Mouse (Mus musculus) lung, postnatal 25 days (tissue): ENCODE results near the gene Tagln.
A peak's percentile ranks its signal among the peaks of the same experiment; 100 is the strongest.

ENCODE experiments used
- DNase-seq: peaks from one replicate; pipeline ENCODE4 v3.0.0; 2022; ENCODE audit warnings: low spot score

Tagln gene

DNA sequence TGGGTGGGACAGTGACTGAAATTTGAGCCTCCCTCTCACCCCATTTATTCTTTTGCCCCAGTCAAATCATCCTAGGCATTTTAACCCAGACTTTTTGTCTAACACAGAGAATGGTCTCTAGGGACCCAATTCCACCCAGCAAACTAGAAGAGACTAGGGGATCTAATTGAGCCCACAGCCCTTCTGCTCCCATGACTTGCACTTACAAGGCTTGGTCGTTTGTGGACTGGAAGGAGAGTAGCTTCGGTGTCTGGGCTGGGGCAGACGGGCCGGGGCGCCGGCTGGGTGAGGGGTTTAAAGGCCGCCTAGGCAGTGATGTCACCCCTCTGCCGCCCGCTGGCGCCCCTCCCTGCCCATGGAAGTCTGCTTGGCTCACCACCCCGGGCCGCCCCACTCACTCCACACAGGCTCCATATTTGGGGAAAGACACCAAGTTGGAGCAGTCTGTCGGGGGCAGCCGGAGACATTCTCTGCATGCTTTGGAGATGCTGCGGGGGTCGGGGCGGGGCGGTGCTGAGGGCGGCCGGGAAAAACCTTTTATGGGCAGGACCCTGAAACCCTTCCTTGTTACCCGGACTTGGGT is at the start of gene Tagln:
TSS of gene Tagln (minus strand) at position 431 of the 583 bp plus-strand sequence.
- DNase-seq: no peak

DNA sequence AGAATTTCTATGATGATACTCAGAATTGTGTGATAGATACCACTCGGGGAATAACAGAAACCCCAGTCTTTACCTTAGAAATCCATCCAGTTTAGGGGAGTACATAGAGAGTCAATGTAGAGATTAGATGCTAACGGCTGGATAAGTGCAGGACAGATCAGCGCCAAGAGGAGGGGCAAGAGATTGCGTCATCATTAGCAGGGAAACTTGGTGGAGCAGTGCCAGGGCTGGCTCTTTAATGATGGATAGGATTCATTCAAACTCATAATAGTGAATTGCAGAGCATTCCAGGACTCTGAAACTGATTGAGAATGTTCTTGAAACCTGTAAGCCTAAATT is 49.3 kb upstream of the Tagln start:
- DNase-seq: peak; percentile 66

DNA sequence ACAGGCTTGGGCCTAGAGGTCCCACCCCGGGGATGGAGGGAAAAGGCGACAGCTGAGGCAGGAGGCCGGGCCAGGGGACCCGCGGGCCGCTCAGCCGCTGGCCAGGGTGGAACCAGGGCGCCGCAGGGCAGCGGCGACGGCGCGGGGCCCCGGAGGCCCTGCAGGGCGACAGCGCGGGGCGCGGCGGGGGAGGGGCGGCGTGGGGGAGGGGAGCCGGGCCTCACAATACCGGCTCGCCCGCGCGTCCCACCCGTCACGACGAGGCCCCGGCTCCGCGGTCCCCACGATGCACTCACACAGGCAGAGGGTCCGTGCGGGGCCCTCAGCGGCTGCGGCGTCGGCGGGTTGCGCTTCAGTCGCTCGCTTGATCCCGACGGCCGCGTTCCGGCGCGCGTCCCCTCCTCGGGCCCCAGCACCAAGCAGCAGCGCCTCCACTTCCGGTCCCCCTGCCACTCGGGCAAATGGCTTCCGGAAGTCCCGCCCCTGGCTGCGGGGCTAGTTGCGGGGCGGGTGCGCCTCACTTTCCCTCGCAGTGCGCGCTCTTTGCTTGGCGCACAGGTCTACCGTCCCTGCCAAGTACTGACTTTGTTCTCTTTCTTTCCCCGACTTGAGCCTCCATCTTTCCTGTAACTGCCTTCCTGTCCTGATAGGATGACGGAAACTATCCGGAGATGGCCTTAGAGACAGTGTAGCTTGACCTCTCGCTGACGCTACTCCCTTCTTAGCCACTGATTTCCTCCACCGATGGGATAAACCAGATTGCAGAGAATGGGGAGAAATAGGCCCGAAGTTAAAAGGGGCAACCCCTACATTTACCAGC is 48.8 kb upstream of the Tagln start:
- DNase-seq: peak; percentile 89

- DNase-seq: peak; percentile 14
Measured at GRCm38 (mm10) chr9:45983676-45984408, 48.0 kb upstream of the Tagln start.

- no peak for DNase-seq
Measured at GRCm38 (mm10) chr9:45981331-45981730, 45.5 kb upstream of the Tagln start.

DNA sequence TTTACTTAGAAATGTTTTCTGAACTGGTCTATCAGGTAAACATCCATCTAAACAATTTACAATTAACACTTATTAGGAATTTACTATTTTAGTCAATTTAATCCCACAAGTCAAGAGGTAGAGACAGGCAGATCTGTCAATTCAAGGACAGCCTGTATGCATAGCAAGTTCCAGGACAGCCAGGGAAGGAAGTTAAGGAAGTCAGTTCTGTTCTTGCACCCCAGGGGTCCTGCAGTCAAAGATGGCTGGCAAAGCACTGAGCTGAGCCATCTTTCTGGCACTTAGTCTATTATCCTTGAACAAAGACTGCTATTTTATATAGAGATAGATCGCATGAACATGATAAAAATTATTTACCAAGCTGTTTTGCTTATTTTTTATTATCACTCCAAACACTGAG is 44.8 kb upstream of the Tagln start:
- DNase-seq: no peak

- no peak for DNase-seq
Measured at GRCm38 (mm10) chr9:45979778-45980177, 43.9 kb upstream of the Tagln start.

DNA sequence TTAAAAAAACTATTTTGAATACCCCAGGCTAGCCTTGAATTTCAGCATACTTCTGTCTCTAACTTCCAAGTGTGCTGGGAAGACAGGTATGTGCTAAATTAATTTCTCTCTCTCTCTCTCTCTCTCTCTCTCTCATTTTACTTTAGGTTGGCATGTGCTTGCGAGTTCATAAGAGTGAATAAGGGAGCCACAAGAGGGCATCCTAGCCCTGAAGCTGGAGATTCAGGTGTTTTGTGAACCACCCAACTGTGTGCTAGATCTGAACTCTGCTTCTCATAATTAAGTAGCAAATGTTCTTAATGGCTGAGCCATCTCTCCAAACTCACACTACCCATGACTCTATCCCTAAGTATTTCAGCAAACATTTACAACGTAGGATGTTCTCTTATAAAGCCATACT is 41.0 kb upstream of the Tagln start:
- DNase-seq: peak; percentile 12

GRCm38 (mm10) chr9:45963577-45963976 is 27.7 kb upstream of the Tagln start:
- DNase-seq: no peak

- DNase-seq: peak; percentile 38
Measured at GRCm38 (mm10) chr9:45961855-45962254, 26.0 kb upstream of the Tagln start.

DNA sequence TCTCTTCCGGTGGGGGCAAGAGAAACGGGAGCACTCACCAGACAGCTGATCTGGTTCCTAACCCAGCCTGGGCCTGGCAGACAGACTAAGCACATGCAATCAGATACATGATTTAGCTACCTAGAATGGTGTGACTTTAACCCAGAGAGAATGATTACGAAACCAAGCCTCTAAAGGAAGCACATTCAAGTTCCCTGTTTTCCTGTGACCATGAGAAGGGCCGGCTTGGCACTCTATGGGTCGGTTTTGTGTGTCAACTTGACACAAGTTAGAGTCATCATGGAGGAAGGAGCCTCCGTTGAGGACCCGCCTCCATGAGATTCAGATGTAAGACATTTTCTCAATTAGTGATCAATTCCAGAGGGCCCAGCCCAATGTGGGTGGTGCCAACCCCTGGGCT is 23.8 kb upstream of the Tagln start:
- peak; percentile 57 for DNase-seq

DNA sequence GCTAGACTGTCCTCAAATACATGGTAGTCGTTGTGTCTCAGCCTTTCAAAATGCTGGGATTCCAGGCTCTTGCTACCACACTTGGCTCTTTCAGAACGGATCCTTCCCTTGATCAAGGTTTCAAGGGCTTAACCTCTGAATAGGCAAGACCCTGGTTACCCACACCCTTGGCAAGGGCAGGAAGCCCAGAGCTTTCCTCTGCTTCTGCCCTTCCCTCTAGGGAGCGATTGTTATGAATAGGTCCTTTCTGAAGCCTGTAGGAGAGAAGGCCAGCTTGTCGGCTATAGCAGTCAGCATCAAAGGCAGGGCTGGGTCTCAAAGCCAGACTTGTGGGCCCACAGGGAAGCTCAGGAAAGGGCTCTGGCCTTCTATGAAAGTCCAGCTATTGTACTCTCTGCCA is 23.0 kb upstream of the Tagln start:
- no peak for DNase-seq

DNA sequence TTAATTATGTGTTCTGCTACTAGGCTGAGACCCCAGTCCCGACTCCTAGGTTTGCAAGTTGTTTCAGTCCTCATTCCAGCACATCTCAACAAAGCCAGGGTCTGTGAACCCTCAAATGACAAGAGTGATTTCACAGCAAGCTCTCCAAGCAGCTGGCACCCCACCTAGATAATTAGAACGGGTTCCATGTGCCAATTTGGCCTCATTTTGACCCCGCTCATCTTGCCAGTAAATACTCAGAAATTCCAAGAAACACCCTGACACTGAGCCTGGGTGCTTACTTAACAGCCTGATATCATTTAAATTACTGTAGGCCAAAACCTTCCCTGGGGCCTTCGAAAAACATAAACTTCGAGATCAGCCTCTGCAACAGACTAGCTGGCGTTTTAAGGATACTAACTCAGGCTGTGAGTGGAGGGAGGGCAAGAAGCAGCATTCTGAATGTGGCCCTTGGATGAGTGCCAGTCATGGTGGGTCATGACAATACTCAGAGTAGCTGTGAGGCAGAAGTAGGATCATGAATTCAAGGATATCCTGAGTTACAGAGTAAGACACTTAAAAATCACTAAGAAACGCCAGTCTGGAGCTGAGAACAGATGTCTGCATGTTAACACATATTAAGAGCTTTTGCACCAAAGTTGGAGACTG is 22.3 kb upstream of the Tagln start:
- no peak for DNase-seq

DNA sequence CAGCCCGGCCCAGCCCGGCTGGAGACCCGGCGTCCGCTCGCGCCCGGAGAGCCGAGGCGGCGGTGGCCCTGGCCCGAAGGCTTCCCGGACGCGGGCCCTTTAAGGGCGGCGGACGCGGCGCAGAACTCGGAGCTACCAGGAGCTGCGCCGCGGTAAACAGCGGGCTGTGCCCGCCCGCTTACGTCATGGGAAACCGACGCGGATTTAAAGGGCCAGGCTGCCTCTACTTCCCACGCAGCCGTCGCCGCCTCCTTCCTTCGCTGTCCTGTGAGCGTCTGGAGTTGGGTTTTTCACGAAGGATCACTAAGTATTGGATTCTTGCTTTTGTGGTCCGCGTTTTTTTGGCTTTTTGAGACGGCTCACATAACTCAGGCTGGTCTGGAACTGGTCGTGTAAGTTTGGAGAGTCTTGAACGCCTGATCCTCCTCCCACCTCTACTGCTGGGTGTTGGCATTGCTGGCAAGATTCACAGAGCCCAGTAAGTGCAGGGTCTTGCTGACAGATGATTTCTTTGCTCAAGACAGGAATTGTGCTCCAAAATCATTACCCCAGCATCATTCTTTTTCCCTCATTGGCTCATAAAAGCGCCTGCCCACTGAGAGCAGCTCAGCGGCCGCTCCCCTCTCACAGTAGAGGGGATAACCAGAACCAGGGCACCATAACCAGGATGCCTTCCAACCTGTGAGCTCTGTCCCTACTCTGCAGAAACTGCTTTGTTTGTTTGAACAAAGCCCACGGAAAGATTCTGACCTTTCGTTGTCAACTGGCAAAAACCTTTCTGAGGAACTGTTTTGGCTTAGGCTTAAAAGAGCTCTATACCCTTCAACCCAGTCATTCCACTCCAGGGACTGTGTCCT is 19.5 kb upstream of the Tagln start, which contains the start of gene Sidt2:
TSS of gene Sidt2 (minus strand) at position 152 of the 857 bp plus-strand sequence.
- DNase-seq: peak; percentile 93

DNA sequence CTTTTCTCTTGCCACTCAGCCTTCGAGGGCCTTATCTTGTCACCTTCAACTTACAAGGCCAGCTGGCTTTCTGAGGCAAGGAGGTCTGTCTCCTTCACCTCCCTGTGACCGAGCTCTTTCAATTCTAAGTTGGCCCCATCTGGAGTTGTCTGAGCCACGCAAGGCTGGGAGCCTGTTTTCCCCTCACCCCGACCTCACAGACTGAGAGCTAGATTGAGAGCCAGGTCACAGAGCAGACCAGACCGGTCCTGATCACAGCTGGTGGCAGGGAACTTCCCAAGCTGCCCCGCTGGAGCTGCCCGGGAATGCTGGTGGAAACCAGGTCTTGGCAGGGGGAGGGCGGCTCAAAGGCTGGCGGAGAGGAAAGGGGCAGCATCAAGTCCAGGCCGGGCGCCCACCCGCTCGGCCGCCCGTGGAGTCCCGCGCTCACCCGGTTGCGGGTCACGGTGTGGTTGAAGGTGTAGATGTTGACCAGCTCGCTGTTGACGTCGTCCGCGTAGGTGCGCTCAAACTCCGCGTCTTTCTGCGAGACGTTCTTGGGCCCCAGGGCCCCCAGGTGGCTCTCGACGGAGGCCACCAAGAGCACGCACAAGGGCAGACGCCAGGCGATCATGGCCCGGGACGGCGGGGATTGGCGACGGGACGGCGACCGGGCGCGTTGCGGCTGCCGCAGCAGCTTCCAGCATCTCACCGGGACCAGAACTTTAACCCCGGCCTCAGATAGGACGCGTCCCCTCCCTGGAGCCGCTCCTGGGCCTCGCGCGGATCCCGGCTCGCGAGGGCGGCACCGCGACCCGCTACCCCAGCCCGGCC is 18.6 kb upstream of the Tagln start:
- no peak for DNase-seq

- DNase-seq: no peak
Measured at GRCm38 (mm10) chr9:45953511-45954293, 17.8 kb upstream of the Tagln start.

- no peak for DNase-seq
Measured at GRCm38 (mm10) chr9:45952890-45953289, 17.0 kb upstream of the Tagln start.

- DNase-seq: no peak
Measured at GRCm38 (mm10) chr9:45952057-45952456, 16.2 kb upstream of the Tagln start.

- DNase-seq: no peak
Measured at GRCm38 (mm10) chr9:45946872-45947183, 11.0 kb upstream of the Tagln start.
